Mouse (Mus musculus) thymus, adult 2 months (tissue): Measurements from ENCODE around the gene Slc24a4. TPM values are rescaled to one million over a fixed set of nuclear protein-coding genes. Genes with fewer than 3 reads are reported as not detected.

Experiments used
- DNase-seq: peaks from one replicate; pipeline ENCODE4 v3.0.0; 2021
- H3K27ac ChIP-seq: fragments of 200-500 bp; 2 replicates; pipeline ENCODE4 v1.5.1; 2012; ENCODE audit warnings: low read length, control low read depth; ENCODE audit not compliant: control insufficient read depth, insufficient read depth
- H3K27me3 ChIP-seq: fragments of 200-500 bp; 2 replicates; pipeline ENCODE4 v1.6.1; 2012; ENCODE audit warnings: mild to moderate bottlenecking, low read length, moderate library complexity, mixed read lengths; ENCODE audit not compliant: control insufficient read depth, insufficient read depth
- H3K36me3 ChIP-seq: fragments of 200-500 bp; 2 replicates; pipeline ENCODE4 v1.6.1; 2012; ENCODE audit warnings: mild to moderate bottlenecking, low read length, moderate library complexity; ENCODE audit not compliant: control insufficient read depth, insufficient read depth
- H3K4me1 ChIP-seq: fragments of 200-500 bp; replicated peaks from 2 replicates; pipeline ENCODE4 v1.6.1; 2012; ENCODE audit warnings: low read length; ENCODE audit not compliant: control insufficient read depth, insufficient read depth
- H3K4me3 ChIP-seq: fragments of 200-500 bp; 2 replicates; pipeline ENCODE4 v1.5.1; 2012; ENCODE audit warnings: mild to moderate bottlenecking, low read length, control low read depth, moderate library complexity; ENCODE audit not compliant: control insufficient read depth, insufficient read depth
- CTCF ChIP-seq: fragments of 200-500 bp; IDR thresholded peaks from 2 replicates; pipeline ENCODE4 v1.5.1; 2012; ENCODE audit warnings: mild to moderate bottlenecking, control low read depth, low read length, moderate library complexity, borderline replicate concordance; ENCODE audit not compliant: control insufficient read depth, poor library complexity, insufficient read depth; ENCODE audit errors: extremely low read depth
- POLR2A ChIP-seq: fragments of 200-500 bp; IDR thresholded peaks from 2 replicates; pipeline ENCODE4 v1.6.1; 2012; ENCODE audit warnings: mild to moderate bottlenecking, low read length, control low read depth, moderate library complexity; ENCODE audit not compliant: control insufficient read depth, poor library complexity, insufficient read depth; ENCODE audit errors: extremely low read depth
- WGBS: fragments of 180-500 bp; shearing (Covaris S2); methylation state at CpG from one replicate; pipeline ENCODE4 v1.1.7; 2018; 5-methylcytosine and 5-hydroxymethylcytosine counted together
- polyA plus RNA-seq: library from polyadenylated mRNA; depleted of rRNA; stranded (reverse); fragments of >200 nt; gene quantifications from 2 replicates; pipeline ENCODE4 v1.2.3, GENCODE M21; 2012; rRNA removed

The Slc24a4 gene
- polyA plus RNA-seq: 3.7 and 4.7 TPM in 2 replicates

DNA sequence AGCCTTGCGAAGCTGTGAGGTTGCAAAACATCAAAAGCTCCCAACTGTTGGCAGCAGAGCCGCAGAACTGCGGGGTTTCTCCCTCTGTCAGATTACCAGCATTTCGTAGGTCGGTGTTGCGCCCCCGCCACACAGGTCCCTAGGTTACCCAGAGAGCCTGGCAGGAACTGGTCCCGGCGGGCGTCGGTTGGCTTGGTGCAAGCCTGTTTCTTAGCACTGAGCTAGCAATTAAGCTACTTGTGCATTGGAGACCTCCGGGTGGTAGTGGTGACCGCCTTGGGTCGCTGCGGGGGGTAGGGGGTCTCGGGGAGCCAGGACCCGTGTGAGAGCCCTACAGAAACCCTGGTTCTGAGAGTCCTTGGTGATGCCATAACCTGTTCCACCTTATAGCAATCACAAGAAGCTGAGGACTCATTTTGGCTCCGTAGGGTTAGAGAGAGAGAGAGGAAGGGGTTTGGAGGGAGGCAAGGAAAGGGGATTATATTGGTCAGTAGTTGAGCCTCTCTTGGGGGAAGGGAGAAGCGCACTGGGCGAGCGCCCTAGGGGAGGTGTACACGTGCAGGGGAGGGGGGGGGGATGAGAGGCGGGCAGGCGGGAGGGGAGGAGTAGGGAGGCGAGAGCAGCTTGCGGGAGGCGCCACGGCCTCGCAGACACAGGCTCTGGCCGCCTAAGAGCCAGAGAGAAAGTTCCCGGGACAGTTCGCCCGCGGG lies at the start of gene Slc24a4:
Gene Slc24a4 (plus strand): TSS at position 653 of the 710 bp plus-strand sequence.
- TF ChIP-seq POLR2A (no peak), CTCF (no peak)
- WGBS: 2% methylated on average over 30 of the region's 34 CpGs
- Histone ChIP-seq H3K36me3 (no peaks in the 10 kb centered on the region), H3K4me3 (peak within 1 kb of the TSS; percentile 13; the same call in 1 of the 2 replicates), H3K27ac (no peak within 1 kb of the TSS), H3K27me3 (peaks cover 15% of the 10 kb centered on the region), H3K4me1 (0 out of 2 replicates have a peak, but pooled peaks cover 5% of the 10 kb centered on the region)
- DNase-seq: no peak

DNA sequence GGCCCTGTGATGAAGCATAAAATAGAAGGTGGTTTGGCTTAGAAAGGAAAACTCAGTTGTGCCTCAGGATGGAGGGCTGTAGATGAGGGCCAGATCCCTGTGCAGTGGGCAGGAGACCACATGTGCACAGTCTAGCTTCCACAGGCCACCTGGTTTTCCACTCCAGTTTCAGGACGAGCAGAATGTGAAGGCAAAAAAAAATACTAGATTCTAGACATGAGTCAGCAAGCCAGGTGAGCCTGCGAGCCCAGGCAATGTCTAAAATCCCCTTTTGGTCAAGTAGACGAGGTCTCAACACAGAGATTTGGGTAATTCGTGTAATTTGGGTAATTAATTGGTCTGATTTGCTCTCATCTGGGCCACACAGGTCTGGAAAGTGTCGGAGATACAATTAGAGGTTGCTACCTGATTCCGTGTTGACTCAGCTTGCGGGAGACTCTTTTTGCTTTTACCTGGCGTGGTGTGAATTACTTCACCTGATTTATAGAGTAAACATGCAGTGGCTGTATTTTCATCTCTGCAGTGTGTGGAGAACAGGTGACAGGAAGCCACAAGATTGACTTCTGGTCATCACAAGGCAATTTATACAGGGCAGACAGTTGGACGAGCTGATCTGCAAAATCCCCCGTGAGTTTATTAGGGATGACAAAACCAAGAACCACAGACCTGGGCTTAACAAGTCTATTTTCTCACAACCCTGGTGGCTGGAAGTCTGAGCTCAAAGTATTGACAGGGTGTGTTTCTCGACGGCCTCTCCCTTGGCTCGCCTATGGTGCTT lies 45.7 kb upstream of the Slc24a4 start:
- no peaks in the 10 kb centered on the region for H3K4me1 ChIP-seq

DNA sequence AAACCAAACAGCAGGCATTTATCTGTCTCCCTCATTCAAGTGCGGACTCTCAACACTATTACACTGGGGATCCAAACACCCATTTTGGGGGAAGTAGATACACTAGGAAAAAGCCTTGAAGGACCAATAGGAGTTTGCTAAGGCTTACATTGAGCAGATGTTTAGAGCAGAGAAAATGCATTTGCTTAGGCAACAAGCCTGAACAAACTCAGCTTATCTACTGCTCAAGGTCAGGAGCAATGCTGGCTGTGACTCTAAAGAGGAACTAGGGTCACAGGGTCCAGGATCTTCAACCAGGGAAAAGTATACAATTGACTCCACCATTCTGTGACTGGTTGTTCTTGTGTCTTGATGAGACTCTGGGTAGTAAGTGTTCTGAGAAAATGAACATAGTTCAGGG lies 38.0 kb upstream of the Slc24a4 start:
- H3K27ac ChIP-seq: no peak overlapping the region
- no peak for TF ChIP-seq POLR2A
- no peak for TF ChIP-seq CTCF
- no peaks in the 10 kb centered on the region for H3K4me1 ChIP-seq
- no peaks in the 10 kb centered on the region for H3K27me3 ChIP-seq
- no peak for DNase-seq
- H3K36me3 ChIP-seq: no peaks in the 10 kb centered on the region
- H3K4me3 ChIP-seq: no peak overlapping the region
- 95% methylated on average over 1 of the region's 1 CpGs for whole genome bisulfite sequencing

More for the DNA sequence above, 45.7 kb upstream of the Slc24a4 start:
- H3K27ac ChIP-seq: no peak overlapping the region
- no peak overlapping the region for H3K4me3 ChIP-seq
- TF ChIP-seq POLR2A (no peak), CTCF (no peak)
- H3K36me3 ChIP-seq: no peaks in the 10 kb centered on the region
- DNase-seq: no peak
- H3K27me3 ChIP-seq: no peaks in the 10 kb centered on the region
- WGBS: 74% methylated on average over 13 of the region's 13 CpGs

DNA sequence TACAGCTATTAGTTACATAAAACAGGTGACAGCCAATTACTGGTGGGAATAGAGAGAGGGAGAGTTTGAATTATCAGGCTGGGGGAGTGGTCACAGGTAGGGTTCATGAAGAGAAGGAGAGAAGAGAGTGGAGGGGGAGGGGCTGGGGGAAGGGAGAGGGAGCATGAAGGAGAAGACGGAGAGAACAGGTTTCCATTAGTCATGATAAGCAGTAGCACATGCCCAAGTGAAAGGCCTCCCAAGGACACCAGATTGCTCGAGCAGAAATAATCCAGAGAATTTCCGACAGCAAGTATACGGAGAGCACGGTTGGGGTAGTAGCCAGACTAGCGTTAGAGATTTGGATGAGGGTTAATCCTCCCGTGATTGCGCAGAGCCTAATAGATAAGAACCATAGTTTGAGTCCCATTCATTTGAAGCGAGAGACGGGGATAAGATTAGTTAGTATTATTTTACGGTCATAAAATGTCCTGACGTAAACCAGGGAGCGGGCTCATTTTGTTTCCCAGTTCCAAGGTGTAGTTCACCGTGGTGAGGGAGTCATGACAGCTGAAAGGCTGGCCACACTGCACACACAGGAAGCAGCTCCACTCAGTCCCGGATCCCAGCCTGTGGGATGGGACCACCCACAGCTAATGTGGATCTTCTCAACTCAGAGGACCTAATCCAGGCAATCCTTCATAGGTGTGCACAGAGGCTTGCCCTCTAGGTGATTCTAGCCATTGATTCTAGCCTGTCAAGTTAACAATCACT lies 36.0 kb upstream of the Slc24a4 start:
- WGBS: 93% methylated on average over 15 of the region's 15 CpGs
- DNase-seq: no peak
- Histone ChIP-seq H3K4me3 (no peak overlapping the region), H3K36me3 (no peaks in the 10 kb centered on the region), H3K27me3 (no peaks in the 10 kb centered on the region), H3K4me1 (no peaks in the 10 kb centered on the region), H3K27ac (no peak overlapping the region)
- TF ChIP-seq CTCF: no peak
- TF ChIP-seq POLR2A: no peak

DNA sequence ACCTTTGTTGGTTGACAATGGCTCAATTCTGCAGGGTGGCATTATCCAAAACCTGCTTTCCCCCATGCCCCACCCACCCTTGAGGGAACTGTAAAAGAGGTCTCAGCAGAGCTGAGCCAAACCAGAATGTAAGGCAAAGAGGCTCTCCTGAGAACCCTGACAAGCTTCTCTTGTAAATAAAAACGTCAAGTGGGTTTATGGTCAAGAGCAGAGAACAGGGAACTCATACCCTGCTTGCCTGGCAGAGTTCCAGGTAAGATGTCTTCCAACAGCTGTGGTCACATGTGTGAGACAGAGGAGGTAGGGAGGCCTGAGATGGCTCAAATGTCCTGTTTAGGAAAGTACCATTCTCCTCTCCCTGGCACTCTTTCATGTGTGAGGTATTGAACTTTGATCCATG lies 22.5 kb upstream of the Slc24a4 start:
- Histone ChIP-seq H3K27ac (no peak overlapping the region), H3K36me3 (no peaks in the 10 kb centered on the region), H3K4me3 (no peak overlapping the region), H3K4me1 (no peaks in the 10 kb centered on the region), H3K27me3 (no peaks in the 10 kb centered on the region)
- no peak for TF ChIP-seq CTCF
- TF ChIP-seq POLR2A: no peak
- 24% methylated on average over 1 of the region's 1 CpGs for WGBS
- DNase-seq: no peak

DNA sequence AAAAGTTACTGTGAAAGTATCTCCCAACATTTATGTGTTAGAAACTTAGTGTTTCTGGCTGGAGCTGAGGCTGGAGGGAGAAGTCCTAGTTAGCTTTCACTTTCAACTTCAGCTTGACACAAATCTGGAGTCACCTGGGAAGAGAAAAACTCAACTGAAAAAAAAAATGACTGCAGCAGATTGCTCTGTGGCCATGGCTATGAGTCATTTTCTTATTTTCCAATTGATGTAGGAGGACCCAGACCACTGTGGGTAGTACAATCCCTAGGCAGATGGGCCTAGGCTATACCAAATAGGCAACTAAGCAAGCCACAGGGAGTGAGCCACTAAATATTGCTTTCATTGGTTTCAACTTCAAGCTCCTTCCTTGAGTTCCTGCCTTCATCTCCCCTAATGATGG lies 19.7 kb upstream of the Slc24a4 start:
- TF ChIP-seq CTCF: no peak
- TF ChIP-seq POLR2A: no peak
- no peak overlapping the region for H3K27ac ChIP-seq

More for the DNA sequence above, 19.7 kb upstream of the Slc24a4 start:
- Histone ChIP-seq H3K4me3 (no peak overlapping the region), H3K36me3 (no peaks in the 10 kb centered on the region), H3K4me1 (no peaks in the 10 kb centered on the region), H3K27me3 (no peaks in the 10 kb centered on the region)
- DNase-seq: no peak
